Mouse (Mus musculus) C2C12 (cell line): Measurements from ENCODE around the gene Dcst2.

Experiments
- CTCF ChIP-seq: IDR thresholded peaks from one replicate; pipeline ENCODE4 v1.5.1; 2011; ENCODE audit not compliant: control insufficient read depth, insufficient read depth, insufficient read length
- FOSL1 ChIP-seq: IDR thresholded peaks from one replicate; pipeline ENCODE4 v1.8.0; 2011; ENCODE audit warnings: mild to moderate bottlenecking, low read length; ENCODE audit not compliant: poor library complexity, insufficient read depth, severe bottlenecking
- MYOD1 ChIP-seq: IDR thresholded peaks from one replicate; pipeline ENCODE4 v1.6.1; 2011; ENCODE audit warnings: low read depth; ENCODE audit not compliant: control insufficient read depth, insufficient read length
- MYOG ChIP-seq: IDR thresholded peaks from one replicate; pipeline ENCODE4 v1.6.1; 2011; ENCODE audit not compliant: control insufficient read depth, insufficient read length; ENCODE audit errors: extremely low read depth

DNA sequence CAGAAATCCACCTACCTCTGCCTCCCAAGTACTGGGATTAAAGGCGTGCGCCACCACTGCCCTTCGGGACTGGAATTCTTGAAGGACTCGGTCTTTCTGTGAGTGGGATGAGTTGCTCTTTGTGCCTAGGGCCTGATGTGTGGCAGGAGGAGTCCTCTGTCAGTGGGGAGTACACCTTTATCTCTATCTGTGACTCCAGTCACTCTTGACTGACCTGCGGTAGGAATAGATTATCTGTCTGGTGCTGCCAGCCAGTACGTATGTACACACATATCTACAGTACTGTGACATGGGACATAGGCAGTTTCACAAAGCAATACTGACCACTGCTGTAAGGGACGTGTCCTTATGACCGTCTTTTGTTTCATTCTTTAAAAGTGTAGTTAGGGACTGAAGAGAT lies 35.9 kb upstream of the Dcst2 start:
- TF ChIP-seq CTCF (no peak), FOSL1 (no peak), MYOD1 (no peak), MYOG (no peak)
